1 mouse cellular context compared by ENCODE assay signal in genomic region chr5:31198170-31198569, GRCm38 (mm10).
TF ChIP-seq lines count a peak whose summit lies in the region.

No protein-coding gene starts in this region.

TF ChIP-seq in MEL, 35 proteins besides CTCF, POLR2A, EP300 and RAD21:
- TF ChIP-seq SIN3A (IDR thresholded peaks at IDR 0.05; ENCODE audit: low read length) (no peak), POLR2AphosphoS5 (IDR thresholded peaks at IDR 0.05; ENCODE audit: borderline replicate concordance, low read depth, low read length) (0 out of 2 replicates have a peak, but pooled peaks have one; percentile 27)
